In the genomic region with DNA sequence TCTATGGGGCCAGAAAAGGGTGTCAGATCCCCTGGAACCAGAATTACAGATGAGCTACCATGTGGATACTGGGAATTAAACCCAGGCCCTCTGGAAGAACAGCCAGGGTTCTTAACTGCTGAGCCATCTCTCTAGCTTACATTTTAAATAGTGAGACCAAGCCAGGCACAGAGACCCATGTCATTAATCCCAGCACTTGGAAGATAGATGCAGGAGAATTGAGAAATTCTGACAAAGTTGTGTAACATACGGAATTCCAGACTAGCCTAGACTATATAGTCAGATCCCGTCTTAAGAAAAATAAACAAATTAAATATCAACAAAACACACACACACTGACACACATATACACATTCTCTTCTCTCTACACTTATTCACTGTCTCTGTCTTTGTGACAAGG, we compare ENCODE assay signal across 34 mouse cellular contexts. TPM values are rescaled to one million over a fixed set of nuclear protein-coding genes. Genes with fewer than 3 reads are reported as not detected.
"Had no signal": no experiment of that assay in that cellular context is flagged by ENCODE, and none has a peak within 500 bp of the region (broad histone marks: within the 10 kb centered on the region; RNA-seq: fewer than 3 reads in every experiment).

No protein-coding gene starts in this region.

- H3K9me3 ChIP-seq: limb, embryonic 10.5 days; limb, embryonic 12.5 days; limb, embryonic 13.5 days; limb, embryonic 15.5 days; liver, embryonic 12.5 days; liver, embryonic 13.5 days; liver, embryonic 15.5 days; lung, embryonic 15.5 days; megakaryocyte, embryonic 14.5 days; midbrain, embryonic 10.5 days; midbrain, embryonic 12.5 days; midbrain, embryonic 13.5 days; midbrain, embryonic 15.5 days; neural tube, embryonic 12.5 days had no signal

- ATAC-seq: liver, embryonic 12.5 days; liver, postnatal 0 days; midbrain, embryonic 13.5 days; midbrain, embryonic 15.5 days; midbrain, embryonic 16.5 days had no signal

- H3K4me1 ChIP-seq: limb, embryonic 10.5 days; limb, embryonic 12.5 days; limb, embryonic 13.5 days; limb, embryonic 15.5 days; liver, embryonic 12.5 days; liver, embryonic 13.5 days; liver, embryonic 15.5 days; lung, embryonic 15.5 days; midbrain, embryonic 10.5 days; midbrain, embryonic 12.5 days; midbrain, embryonic 13.5 days; midbrain, embryonic 15.5 days; neural tube, embryonic 12.5 days had no signal

- H3K27me3 ChIP-seq: limb, embryonic 12.5 days; limb, embryonic 13.5 days; limb, embryonic 15.5 days; liver, embryonic 12.5 days; liver, embryonic 13.5 days; liver, embryonic 15.5 days; lung, embryonic 15.5 days; megakaryocyte, embryonic 14.5 days; midbrain, embryonic 12.5 days; midbrain, embryonic 13.5 days; midbrain, embryonic 15.5 days; neural tube, embryonic 12.5 days had no signal

- H3K4me3 ChIP-seq: limb, embryonic 10.5 days; limb, embryonic 12.5 days; limb, embryonic 13.5 days; limb, embryonic 15.5 days; liver, embryonic 12.5 days; liver, embryonic 13.5 days; liver, embryonic 15.5 days; lung, embryonic 15.5 days; megakaryocyte, embryonic 14.5 days; midbrain, embryonic 10.5 days; midbrain, embryonic 12.5 days; midbrain, embryonic 13.5 days; midbrain, embryonic 15.5 days; myocyte; neural tube, embryonic 12.5 days had no signal

- H3K9ac ChIP-seq: limb, embryonic 12.5 days; limb, embryonic 13.5 days; limb, embryonic 15.5 days; liver, embryonic 12.5 days; liver, embryonic 13.5 days; liver, embryonic 14.5 days; liver, embryonic 15.5 days; liver, postnatal 0 days; lung, embryonic 14.5 days; lung, embryonic 15.5 days; midbrain, embryonic 12.5 days; midbrain, embryonic 13.5 days; midbrain, embryonic 15.5 days; neural tube, embryonic 12.5 days had no signal

- DNase-seq: left cerebral cortex, postnatal 4 days; liver; liver, embryonic 13.5 days; liver, postnatal 0 days; lung, adult 18-20 months; lung, adult 2 months; lung, embryonic 14.5 days; lung, postnatal 10 days; lung, postnatal 14 days; lung, postnatal 36 days; lung, postnatal 4 days; midbrain, embryonic 14.5 days had no signal

- H3K4me2 ChIP-seq: limb, embryonic 12.5 days; limb, embryonic 13.5 days; limb, embryonic 15.5 days; liver, embryonic 11.5 days; liver, embryonic 12.5 days; liver, embryonic 13.5 days; liver, embryonic 15.5 days; lung, embryonic 14.5 days; lung, embryonic 15.5 days; midbrain, embryonic 11.5 days; midbrain, embryonic 12.5 days; midbrain, embryonic 13.5 days; midbrain, embryonic 15.5 days; neural tube, embryonic 12.5 days had no signal

- H3K27ac ChIP-seq: limb, embryonic 10.5 days; limb, embryonic 12.5 days; limb, embryonic 13.5 days; limb, embryonic 15.5 days; liver, embryonic 12.5 days; liver, embryonic 13.5 days; liver, embryonic 14.5 days; liver, embryonic 15.5 days; lung, embryonic 15.5 days; macrophage; midbrain, embryonic 10.5 days; midbrain, embryonic 12.5 days; midbrain, embryonic 13.5 days; midbrain, embryonic 15.5 days; neural tube, embryonic 12.5 days had no signal

RNA-seq across cellular contexts. Expression of gene Kcp, which starts 44.8 kb away (rescaled TPM):
- total RNA-seq: megakaryocyte, adult 5-6 weeks; megakaryocyte-erythroid progenitor cell, adult 5-6 weeks; monocyte, adult 5-6 weeks had no signal
- polyA plus RNA-seq: macrophage had no signal
